In genomic region chr16:94303203-94303535, GRCm38 (mm10) we compare ENCODE assay signal across 8 mouse cellular contexts. TPM values are rescaled to one million over a fixed set of nuclear protein-coding genes. Genes with fewer than 3 reads are reported as not detected.
A peak's percentile ranks its signal among the peaks of the same experiment; 100 is the strongest.
DNase-seq lines count a peak whose midpoint lies in the region; ATAC-seq and TF ChIP-seq lines count a peak whose summit lies in the region.

No protein-coding gene starts in this region.

- H3K27me3 ChIP-seq in heart, adult 2 months (ENCODE audit: control insufficient read depth, insufficient read depth, low read length), result no peaks in the 10 kb centered on the region
- H3K27me3 ChIP-seq in testis, adult 2 months (ENCODE audit: control insufficient read depth, insufficient read depth, low read length), result no peaks in the 10 kb centered on the region
- H3K27me3 ChIP-seq in limb, embryonic 15.5 days, result peaks cover 8% of the 10 kb centered on the region; the same call in 1 of the 2 replicates
- no peaks in the 10 kb centered on the region for H3K27me3 ChIP-seq in stomach, postnatal 0 days (ENCODE audit: control insufficient read depth, insufficient read depth, low read length)

- no peak overlapping the region for H3K4me3 ChIP-seq in heart, adult 2 months
- H3K4me3 ChIP-seq in testis, adult 2 months (ENCODE audit: control insufficient read depth, low read depth, low read length), result peak overlapping the region; percentile 43
- no peak overlapping the region for H3K4me3 ChIP-seq in limb, embryonic 15.5 days
- peak overlapping the region; percentile 13 for H3K4me3 ChIP-seq in stomach, postnatal 0 days (ENCODE audit: low read depth, low read length)

- no peak overlapping the region for H3K27ac ChIP-seq in heart, adult 2 months
- no peak overlapping the region for H3K27ac ChIP-seq in testis, adult 2 months (ENCODE audit: control insufficient read depth, insufficient read depth, low read depth, low read length)
- H3K27ac ChIP-seq in limb, embryonic 15.5 days, result no peak overlapping the region
- H3K27ac ChIP-seq in stomach, postnatal 0 days (replicated peaks), result peak overlapping the region; percentile 40; the same call in 1 of the 2 replicates

- TF ChIP-seq POLR2A in heart, adult 2 months (IDR thresholded peaks at IDR 0.05; ENCODE audit: insufficient read depth, low read depth, low read length), result no peak
- TF ChIP-seq POLR2A in testis, adult 2 months (IDR thresholded peaks at IDR 0.05; ENCODE audit: control insufficient read depth, low read depth, low read length), result no peak

- DNase-seq in heart, adult 2 months, result no peak
- no peak for DNase-seq in heart, adult 8-10 months (ENCODE audit: low spot score)
- DNase-seq in testis, postnatal 10 days (ENCODE audit: low spot score), result no peak
- no peak for DNase-seq in stomach, postnatal 0 days (ENCODE audit: low spot score)
- no peak for DNase-seq in left cerebral cortex, postnatal 36 days (ENCODE audit: low spot score in 2 of 2)
- no peak for DNase-seq in layer of hippocampus, postnatal 14 days (ENCODE audit: low spot score in 2 of 2)

- TF ChIP-seq EP300 in heart, adult 2 months (IDR thresholded peaks at IDR 0.05; ENCODE audit: insufficient read depth, low read depth, low read length), result no peak
- TF ChIP-seq EP300 in stomach, postnatal 0 days (optimal IDR thresholded peaks at IDR 0.05), result no peak

- intact Hi-C loops in heart, adult 2 months (cut with DNase I), result no loop called here
- intact Hi-C loops in left cerebral cortex, postnatal 36 days (cut with DNase I), result no loop called here

- peak overlapping the region; percentile 45 for H3K9ac ChIP-seq in heart, adult 2 months (ENCODE audit: low read depth, low read length)
- no peak overlapping the region; the same call in 1 of the 2 replicates for H3K9ac ChIP-seq in limb, embryonic 15.5 days
- H3K9ac ChIP-seq in stomach, postnatal 0 days (ENCODE audit: low read length), result peak overlapping the region; percentile 18; the same call in 1 of the 2 replicates

- peak overlapping the region; percentile 38 for H3K4me2 ChIP-seq in limb, embryonic 15.5 days
- H3K4me2 ChIP-seq in stomach, postnatal 0 days (replicated peaks; ENCODE audit: low read depth), result peak overlapping the region; percentile 47

- H3K36me3 ChIP-seq in heart, adult 2 months (ENCODE audit: control insufficient read depth, insufficient read depth, low read length), result no peaks in the 10 kb centered on the region
- no peaks in the 10 kb centered on the region for H3K36me3 ChIP-seq in testis, adult 2 months (ENCODE audit: control insufficient read depth, insufficient read depth, low read length)
- no peaks in the 10 kb centered on the region for H3K36me3 ChIP-seq in limb, embryonic 15.5 days
- no peaks in the 10 kb centered on the region for H3K36me3 ChIP-seq in stomach, postnatal 0 days (ENCODE audit: control insufficient read depth, insufficient read depth, low read length)

- H3K4me1 ChIP-seq in heart, adult 2 months (ENCODE audit: control insufficient read depth, insufficient read depth, low read length), result peaks cover 2% of the 10 kb centered on the region; the same call in 1 of the 2 replicates
- peaks cover 5% of the 10 kb centered on the region for H3K4me1 ChIP-seq in testis, adult 2 months (ENCODE audit: control insufficient read depth, insufficient read depth, low read length)
- peaks cover 18% of the 10 kb centered on the region for H3K4me1 ChIP-seq in limb, embryonic 15.5 days
- H3K4me1 ChIP-seq in stomach, postnatal 0 days (replicated peaks; ENCODE audit: control insufficient read depth, insufficient read depth), result no peaks in the 10 kb centered on the region

- no peak for ATAC-seq in limb, embryonic 15.5 days (ENCODE audit: insufficient number of reproducible peaks, low FRiP score, low TSS enrichment, low read depth)
- ATAC-seq in stomach, postnatal 0 days (ENCODE audit: low FRiP score, low TSS enrichment), result no peak; the same call in none of the 2 replicates

- no peaks in the 10 kb centered on the region for H3K9me3 ChIP-seq in limb, embryonic 15.5 days
- no peaks in the 10 kb centered on the region for H3K9me3 ChIP-seq in stomach, postnatal 0 days (ENCODE audit: control insufficient read depth, low read length)

- TF ChIP-seq CTCF in heart, adult 2 months (IDR thresholded peaks at IDR 0.05), result no peak
- no peak for TF ChIP-seq CTCF in testis, adult 2 months (IDR thresholded peaks at IDR 0.05; ENCODE audit: control insufficient read depth, insufficient read depth, insufficient replicate concordance, low read depth, low read length)
- TF ChIP-seq CTCF in stomach, postnatal 0 days (IDR thresholded peaks at IDR 0.05; ENCODE audit: low read depth), result no peak

- no peaks in the 10 kb centered on the region for H3K79me2 ChIP-seq in heart, adult 2 months (replicated peaks; ENCODE audit: control insufficient read depth, insufficient read depth, low read length)

- WGBS in heart, adult 2 months, result 36% methylated on average over 6 of the region's 6 CpGs
- WGBS in limb, embryonic 15.5 days, result 23% methylated on average over 6 of the region's 6 CpGs
- 32% methylated on average over 6 of the region's 6 CpGs for WGBS in stomach, postnatal 0 days

RNA-seq across cellular contexts. Expression of gene Hlcs, which starts 10.2 kb away (rescaled TPM):
- 1 to 10 TPM; 5.4 to 5.5 TPM for total RNA-seq in heart, adult 2 months (2021)
- polyA plus RNA-seq in heart, adult 2 months (2012; rRNA removed), result 4.3 and 4.4 TPM in 2 replicates
- 10 to 100 TPM in 2 of 4 experiments, 1 to 10 TPM in 2; 6.1 to 10.7 (median 8.9) TPM for total RNA-seq in heart, adult 8-10 months (2022)
- polyA plus RNA-seq in testis, adult 2 months (2012; rRNA removed), result 3.5 TPM in 2 replicates
- 7.8 and 8.5 TPM in 2 replicates for polyA plus RNA-seq in limb, embryonic 15.5 days (2015; fragmentation: Nextera tagmentation; extraction: Ambion mirVana)
- polyA plus RNA-seq in stomach, postnatal 0 days (2015; fragmentation: Nextera tagmentation; extraction: Ambion mirVana), result 7.0 TPM in 2 replicates
- 10 to 100 TPM; 15.6 to 20.0 TPM for total RNA-seq in left cerebral cortex, postnatal 36 days (2021)
- total RNA-seq in layer of hippocampus, postnatal 14 days (2021), result 10 to 100 TPM; 12.8 to 13.7 TPM

RNA-seq across cellular contexts. Expression of gene Ripply3, which starts 25.1 kb away (rescaled TPM):
- total RNA-seq in heart, adult 2 months (2021), result 1 to 10 TPM; 3.9 to 5.1 TPM
- polyA plus RNA-seq in heart, adult 2 months (2012; rRNA removed), result 2.9 and 5.1 TPM in 2 replicates
- 1 to 10 TPM; 4.1 to 4.5 (median 4.3) TPM for total RNA-seq in heart, adult 8-10 months (2022)
- 0.06 TPM in 1 of 2 replicates, not detected in the other for polyA plus RNA-seq in testis, adult 2 months (2012; rRNA removed)
- polyA plus RNA-seq in limb, embryonic 15.5 days (2015; fragmentation: Nextera tagmentation; extraction: Ambion mirVana), result 4.8 and 6.5 TPM in 2 replicates
- 9.7 and 10.0 TPM in 2 replicates for polyA plus RNA-seq in stomach, postnatal 0 days (2015; fragmentation: Nextera tagmentation; extraction: Ambion mirVana)
- total RNA-seq in left cerebral cortex, postnatal 36 days (2021), result under 1 TPM in 1 of 2 experiments, not detected in 1; 0.25 TPM
- total RNA-seq in layer of hippocampus, postnatal 14 days (2021), result not detected

Comparison
In these comparisons a context has a peak if more than half of its experiments do, and no peak if none do; other contexts are left out.
1. H3K4me3 ChIP-seq: peak in testis, adult 2 months (single experiment) and stomach, postnatal 0 days (single experiment); none in heart, adult 2 months (single experiment) and limb, embryonic 15.5 days (single experiment).